Mouse (Mus musculus) lung, embryonic 16.5 days (tissue): ENCODE measurements around the gene Dglucy. TPM values are rescaled to one million over a fixed set of nuclear protein-coding genes. Genes with fewer than 3 reads are reported as not detected.

Experiments
- ATAC-seq: fragments of 200-750 bp; cut with Nextera tagmentation; 2 replicates; pipeline ENCODE4 v1.8.0; 2017; ENCODE audit warnings: low read depth, mild to moderate bottlenecking, moderate library complexity
- H3K27ac ChIP-seq: fragments of 300-500 bp; sonication (generic); 2 replicates; pipeline ENCODE4 v1.5.1; 2014; ENCODE audit warnings: mild to moderate bottlenecking, control low read depth, low read length
- H3K27me3 ChIP-seq: fragments of 300-500 bp; sonication (generic); 2 replicates; pipeline ENCODE4 v1.6.1; 2014; ENCODE audit warnings: low read depth, low read length, mixed read lengths; ENCODE audit not compliant: control insufficient read depth, insufficient read depth
- H3K36me3 ChIP-seq: fragments of 300-500 bp; sonication (generic); 2 replicates; pipeline ENCODE4 v1.6.1; 2014; ENCODE audit warnings: low read length; ENCODE audit not compliant: control insufficient read depth, insufficient read depth
- H3K4me1 ChIP-seq: fragments of 300-500 bp; sonication (generic); replicated peaks from 2 replicates; pipeline ENCODE4 v1.6.1; 2014; ENCODE audit warnings: low read length, mixed read lengths; ENCODE audit not compliant: control insufficient read depth, insufficient read depth
- H3K4me2 ChIP-seq: fragments of 300-500 bp; sonication (generic); 2 replicates; pipeline ENCODE4 v1.6.1; 2014; ENCODE audit warnings: low read depth, low read length, control low read depth
- H3K4me3 ChIP-seq: fragments of 300-500 bp; sonication (generic); 2 replicates; pipeline ENCODE4 v1.5.1; 2014; ENCODE audit warnings: mild to moderate bottlenecking, low read length, control low read depth
- H3K9ac ChIP-seq: fragments of 300-500 bp; sonication (generic); 2 replicates; pipeline ENCODE4 v1.6.1; 2014; ENCODE audit warnings: low read length, control low read depth
- H3K9me3 ChIP-seq: fragments of 300-500 bp; sonication (generic); 2 replicates; pipeline ENCODE4 v1.6.1; 2016; ENCODE audit warnings: low read length; ENCODE audit not compliant: control insufficient read depth
- WGBS: fragments of 180-500 bp; shearing (Covaris S2); extraction: QIAGEN DNeasy Blood & Tissue Kit; methylation state at CpG from one replicate; pipeline ENCODE4 v1.1.7; 2014; 5-methylcytosine and 5-hydroxymethylcytosine counted together
- polyA plus RNA-seq: library from polyadenylated mRNA; unstranded; fragments of >200 nt; fragmentation: Nextera tagmentation; extraction: Ambion mirVana; gene quantifications from 2 replicates; pipeline ENCODE4 v1.2.1, GENCODE M21; 2015

Gene Dglucy
- polyA plus RNA-seq, 1 experiment from 2014 or later = 5.7 TPM

DNA sequence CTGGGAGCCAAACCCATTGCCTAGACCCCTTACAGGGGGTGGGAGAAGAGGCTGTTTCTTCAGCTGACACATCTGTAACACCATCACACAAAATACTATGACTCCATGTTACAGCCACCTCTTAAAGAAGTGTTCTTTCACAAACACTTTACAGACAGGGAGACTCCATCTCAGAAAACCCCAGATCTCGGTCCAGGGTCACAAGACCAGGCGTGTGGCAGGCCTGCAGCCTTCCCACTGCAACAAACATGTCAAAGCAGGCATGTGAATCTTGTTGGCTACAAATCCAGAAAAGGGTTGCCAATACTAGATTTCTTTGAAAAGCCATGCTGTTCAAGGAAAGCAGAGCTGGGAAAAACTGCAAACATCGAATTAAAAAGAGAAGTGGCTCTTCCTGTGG is 162.5 kb downstream of the Dglucy start:
- no peak for ATAC-seq
- Histone ChIP-seq H3K4me1 (peaks cover 5% of the 10 kb centered on the region; the same call in 1 of the 2 replicates), H3K27me3 (no peaks in the 10 kb centered on the region), H3K36me3 (peaks cover 5% of the 10 kb centered on the region), H3K4me3 (no peak overlapping the region), H3K4me2 (no peak overlapping the region), H3K9ac (no peak overlapping the region), H3K9me3 (no peaks in the 10 kb centered on the region), H3K27ac (no peak overlapping the region)
- 52% methylated on average over 3 of the region's 3 CpGs for WGBS

DNA sequence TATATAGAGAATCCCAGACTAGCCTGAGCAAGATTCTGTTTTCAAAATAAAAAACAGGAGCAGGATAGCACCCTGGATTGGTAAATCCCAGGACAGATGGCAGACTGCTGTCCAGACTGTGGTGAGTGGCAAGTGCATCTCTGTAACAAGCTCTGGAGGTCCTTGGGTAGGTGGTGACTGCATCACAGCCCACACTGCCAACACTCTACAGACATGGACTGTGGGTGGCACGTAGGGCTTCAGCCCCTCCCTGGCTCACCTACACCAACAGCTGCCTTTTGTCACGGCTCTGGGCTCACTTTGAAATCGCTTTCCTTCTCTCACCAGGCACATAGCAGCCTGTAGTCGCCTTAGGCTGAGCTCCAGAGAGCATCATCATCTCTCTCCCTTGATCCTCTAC is 164.3 kb downstream of the Dglucy start:
- no peak overlapping the region for H3K27ac ChIP-seq
- H3K9ac ChIP-seq = no peak overlapping the region
- WGBS = 56% methylated on average over 4 of the region's 4 CpGs
- H3K4me3 ChIP-seq = no peak overlapping the region
- H3K4me1 ChIP-seq = no peaks in the 10 kb centered on the region
- H3K36me3 ChIP-seq = peaks cover 14% of the 10 kb centered on the region
- H3K27me3 ChIP-seq = no peaks in the 10 kb centered on the region
- ATAC-seq = no peak
- H3K9me3 ChIP-seq = no peaks in the 10 kb centered on the region
- no peak overlapping the region for H3K4me2 ChIP-seq

- Histone ChIP-seq H3K9me3 (no peaks in the 10 kb centered on the region), H3K27me3 (no peaks in the 10 kb centered on the region), H3K4me3 (no peak overlapping the region), H3K9ac (no peak overlapping the region), H3K4me1 (no peaks in the 10 kb centered on the region), H3K4me2 (no peak overlapping the region), H3K27ac (no peak overlapping the region), H3K36me3 (peaks cover 15% of the 10 kb centered on the region)
- peak; percentile 79 for ATAC-seq
- 61% methylated on average over 21 of the region's 21 CpGs for WGBS
Observed at GRCm38 (mm10) chr12:100944921-100945336, 166.1 kb downstream of the Dglucy start.

GRCm38 (mm10) chr12:100945501-100945900 is 166.6 kb downstream of the Dglucy start:
- Histone ChIP-seq H3K27me3 (no peaks in the 10 kb centered on the region), H3K4me1 (no peaks in the 10 kb centered on the region), H3K4me2 (no peak overlapping the region), H3K9me3 (no peaks in the 10 kb centered on the region), H3K4me3 (no peak overlapping the region), H3K9ac (no peak overlapping the region), H3K27ac (no peak overlapping the region), H3K36me3 (peaks cover 14% of the 10 kb centered on the region)
- peak; percentile 26; the same call in 1 of the 2 replicates for ATAC-seq
- WGBS = 60% methylated on average over 12 of the region's 12 CpGs

- Histone ChIP-seq H3K9me3 (no peaks in the 10 kb centered on the region), H3K4me3 (no peak overlapping the region), H3K4me1 (no peaks in the 10 kb centered on the region), H3K36me3 (peaks cover 10% of the 10 kb centered on the region; the same call in 1 of the 2 replicates), H3K27ac (no peak overlapping the region), H3K9ac (no peak overlapping the region), H3K27me3 (no peaks in the 10 kb centered on the region), H3K4me2 (no peak overlapping the region)
- 77% methylated on average over 12 of the region's 12 CpGs for WGBS
- ATAC-seq = no peak
Observed at GRCm38 (mm10) chr12:100945948-100946347, 167.1 kb downstream of the Dglucy start.

Other genes with a start within 250 kb of the Dglucy start
- gene Rps6ka5, start 52.1 kb upstream of the Dglucy start, polyA plus RNA-seq = 4.3 and 4.4 TPM in 2 replicates
- gene Gpr68, start 129.1 kb downstream of the Dglucy start, polyA plus RNA-seq = 0.47 and 0.58 TPM in 2 replicates
- gene Ccdc88c, start 250.0 kb downstream of the Dglucy start, polyA plus RNA-seq = 18.8 and 20.2 TPM in 2 replicates